Mouse (Mus musculus) adrenal gland, postnatal 25 days (tissue): Measurements from ENCODE around the gene Amdhd1. TPM values are rescaled to one million over a fixed set of nuclear protein-coding genes. Genes with fewer than 3 reads are reported as not detected.

Source experiments
- total RNA-seq: library from RNA; stranded (reverse); gene quantifications from 2 replicates; pipeline ENCODE4 v1.2.3, GENCODE M21; 2021

Gene Amdhd1
- total RNA-seq, 1 experiment from 2014 or later = not detected

Other genes starting within 250 kb of the Amdhd1 start
- 37.7 and 47.1 TPM in 2 replicates for gene Elk3, start 228.9 kb downstream of the Amdhd1 start, total RNA-seq
- gene Lta4h, start 86.6 kb downstream of the Amdhd1 start, total RNA-seq = 63.8 and 66.3 TPM in 2 replicates
- gene Hal, start 51.3 kb downstream of the Amdhd1 start, total RNA-seq = 0.09 and 3.4 TPM in 2 replicates
- gene Ccdc38, start 599 bp upstream of the Amdhd1 start, total RNA-seq = not detected in 2 replicates
- gene Snrpf, start 49.7 kb upstream of the Amdhd1 start, total RNA-seq = 14.6 and 17.7 TPM in 2 replicates
- 12.8 and 13.2 TPM in 2 replicates for gene Ntn4, start 100.6 kb upstream of the Amdhd1 start, total RNA-seq